Mouse (Mus musculus): ENCODE results near the gene Arid3a.

DNA sequence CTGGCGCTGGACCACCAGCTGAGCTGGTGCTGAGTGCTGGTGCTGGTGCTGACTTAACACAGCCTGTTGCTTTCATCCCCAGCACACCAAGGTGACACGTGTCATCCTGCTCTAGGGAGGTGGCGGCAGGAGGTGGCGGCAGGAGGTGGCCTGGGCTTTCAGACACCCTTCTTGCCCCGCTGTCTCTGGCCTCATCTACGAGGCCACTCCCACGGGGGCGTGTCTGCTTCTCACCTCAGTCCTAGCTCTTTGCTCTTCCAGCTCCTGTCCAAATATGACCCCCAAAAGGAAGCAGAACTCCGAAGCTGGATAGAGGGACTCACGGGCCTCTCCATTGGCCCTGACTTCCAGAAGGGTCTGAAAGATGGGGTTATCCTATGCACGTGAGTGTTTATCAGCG, 64.3 kb downstream of the Arid3a start:
- TF ChIP-seq CTCF (IDR thresholded peaks at IDR 0.05; ENCODE audit: low read depth) (no peak), EP300 (IDR thresholded peaks at IDR 0.05; ENCODE audit: low read depth) (no peak)
